Mouse (Mus musculus): ENCODE measurements at regions not wholly inside any gene's neighbourhood (a gene's known extent, or its start where the extent isn't known, plus 50 kb on each side); places are given as distances from the start of the nearest gene placed in this dataset.

DNA sequence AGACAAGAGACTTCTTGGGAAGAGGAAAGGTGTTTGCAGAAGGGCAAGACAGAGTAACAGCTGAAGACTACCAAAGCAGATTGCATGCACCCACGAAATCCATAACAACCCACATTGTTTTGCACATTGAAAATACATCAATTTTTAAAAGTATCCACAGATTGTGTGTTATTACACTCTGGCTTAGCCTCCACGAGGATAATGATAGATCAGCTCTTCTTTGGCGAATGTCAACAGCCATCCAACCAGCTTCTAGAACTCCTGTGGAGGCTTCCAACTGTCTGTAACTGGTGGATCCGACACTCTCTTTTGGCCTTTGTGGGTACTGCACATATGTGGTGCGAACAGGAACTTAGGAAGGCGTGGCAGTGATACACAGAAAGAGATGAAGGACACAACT is 54.6 kb upstream of the Lyplal1 start:
- no peak overlapping the region for H3K4me3 ChIP-seq (replicated peaks; ENCODE audit: low read length)
- no peak overlapping the region for H3K4me2 ChIP-seq (replicated peaks)
- WGBS, result 89% methylated on average over 6 of the region's 6 CpGs
- H3K9me3 ChIP-seq (ENCODE audit: control insufficient read depth, low read length), result no peaks in the 10 kb centered on the region
- H3K27ac ChIP-seq, result no peak overlapping the region
- ATAC-seq (ENCODE audit: low FRiP score), result no peak
- no peaks in the 10 kb centered on the region for H3K27me3 ChIP-seq (ENCODE audit: control insufficient read depth, insufficient read depth, low read length)
- H3K4me1 ChIP-seq (replicated peaks; ENCODE audit: control insufficient read depth, insufficient read depth, low read length), result no peaks in the 10 kb centered on the region
- no peak overlapping the region for H3K9ac ChIP-seq
- no peaks in the 10 kb centered on the region for H3K36me3 ChIP-seq (replicated peaks; ENCODE audit: control insufficient read depth, insufficient read depth)
- no peak for DNase-seq (ENCODE audit: low spot score)
